Mouse (Mus musculus) retina, postnatal 7 days (tissue): Measurements from ENCODE around the gene Nfkbil1.
A peak's percentile ranks its signal among the peaks of the same experiment; 100 is the strongest.

Source experiments
- DNase-seq: peaks from one replicate; pipeline ENCODE4 v3.0.0-alpha.2; 2012; ENCODE audit warnings: low read depth, low spot score

Nfkbil1 gene

GRCm38 (mm10) chr17:35185639-35186611 lies 49.7 kb downstream of the Nfkbil1 start:
- DNase-seq = no peak

GRCm38 (mm10) chr17:35180093-35180492 lies 55.5 kb downstream of the Nfkbil1 start:
- DNase-seq = no peak

GRCm38 (mm10) chr17:35178528-35178927 lies 57.1 kb downstream of the Nfkbil1 start:
- peak; percentile 42 for DNase-seq

GRCm38 (mm10) chr17:35175968-35176367 lies 59.6 kb downstream of the Nfkbil1 start, which contains the start of gene Aif1:
Gene Aif1, minus strand, starts transcription at chr17:35176068.
- no peak for DNase-seq

GRCm38 (mm10) chr17:35175382-35175781 lies 60.2 kb downstream of the Nfkbil1 start:
- DNase-seq = no peak

GRCm38 (mm10) chr17:35174201-35174977 lies 61.2 kb downstream of the Nfkbil1 start:
- no peak for DNase-seq

- DNase-seq = no peak
These were observed 62.3 kb downstream of the Nfkbil1 start for GRCm38 (mm10) chr17:35173329-35173728.

GRCm38 (mm10) chr17:35172445-35173234 lies 63.0 kb downstream of the Nfkbil1 start:
- no peak for DNase-seq
